Mouse (Mus musculus) megakaryocyte-erythroid progenitor cell, adult 5-6 weeks (primary cell): ENCODE results near the gene Ccdc134. TPM values are rescaled to one million over a fixed set of nuclear protein-coding genes. Genes with fewer than 3 reads are reported as not detected.

Experiments used
- ATAC-seq: replicated peaks from 2 replicates; pipeline ENCODE4 v1.8.0; 2016; ENCODE audit warnings: mild to moderate bottlenecking, inconsistent platforms; ENCODE audit not compliant: severe bottlenecking, poor library complexity, low FRiP score, low TSS enrichment
- total RNA-seq, 2 experiments: library from RNA; stranded (forward) in 1 of 2; stranded (reverse) in 1 of 2; fragments of 200-1000, 215-1000 nt in 1 of 2; fragments of >200 nt in 1 of 2; fragmentation: Nextera tagmentation in 1 of 2; gene quantifications; 2 replicates each; pipeline ENCODE4 v1.2.3; 2014 to 2017

Gene Ccdc134
- total RNA-seq, 2 experiments from 2014 or later: 11.8 to 14.3 TPM

GRCm38 (mm10) chr15:82166240-82167100, 38.7 kb downstream of the Ccdc134 start:
- ATAC-seq: peak; percentile 55

DNA sequence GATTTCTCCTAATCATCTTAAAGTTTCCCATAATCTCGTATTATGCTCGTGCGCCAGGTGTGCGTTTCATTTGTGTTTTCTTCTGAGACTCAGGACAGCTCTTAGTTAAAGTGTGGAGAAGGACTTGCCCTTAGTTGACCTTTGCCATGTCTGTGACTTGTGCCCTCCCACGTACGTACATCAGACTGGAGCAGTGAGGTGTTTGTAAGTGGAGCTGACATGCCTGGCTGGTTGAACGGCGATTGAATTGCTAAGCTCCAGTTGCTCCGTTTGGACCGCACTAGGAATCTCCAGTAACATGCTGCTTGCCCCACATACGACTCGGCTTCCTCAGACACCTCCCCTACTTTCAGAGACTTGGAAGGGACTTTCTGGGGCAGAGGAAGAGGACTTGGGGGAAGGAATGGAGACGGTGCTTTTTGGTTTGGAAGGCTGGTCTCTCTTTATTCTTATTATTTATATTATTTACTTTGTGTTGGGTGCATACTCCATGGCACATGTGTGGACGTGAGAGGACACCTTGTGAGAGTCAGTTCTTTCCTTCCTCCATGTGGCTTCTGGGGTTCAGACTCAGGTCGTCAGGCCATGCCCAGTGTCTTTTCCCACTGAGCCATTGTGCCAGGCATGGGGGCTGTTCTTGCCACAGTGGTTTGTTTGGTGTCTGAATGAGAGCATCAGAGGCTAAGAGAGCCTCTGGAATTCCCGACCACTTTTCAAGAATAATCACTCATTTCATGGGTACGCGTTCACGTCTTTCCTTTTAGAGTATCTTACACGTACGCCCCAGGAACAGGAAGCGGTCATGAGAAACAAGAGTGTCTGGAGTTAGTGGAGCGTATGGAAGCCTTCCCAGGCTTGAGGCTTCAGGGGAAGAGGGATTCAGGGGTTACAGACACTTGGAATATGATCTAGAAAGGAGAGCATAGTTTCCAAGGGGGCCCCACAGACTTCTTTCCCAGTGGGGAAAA, 39.8 kb downstream of the Ccdc134 start:
- ATAC-seq: no peak

DNA sequence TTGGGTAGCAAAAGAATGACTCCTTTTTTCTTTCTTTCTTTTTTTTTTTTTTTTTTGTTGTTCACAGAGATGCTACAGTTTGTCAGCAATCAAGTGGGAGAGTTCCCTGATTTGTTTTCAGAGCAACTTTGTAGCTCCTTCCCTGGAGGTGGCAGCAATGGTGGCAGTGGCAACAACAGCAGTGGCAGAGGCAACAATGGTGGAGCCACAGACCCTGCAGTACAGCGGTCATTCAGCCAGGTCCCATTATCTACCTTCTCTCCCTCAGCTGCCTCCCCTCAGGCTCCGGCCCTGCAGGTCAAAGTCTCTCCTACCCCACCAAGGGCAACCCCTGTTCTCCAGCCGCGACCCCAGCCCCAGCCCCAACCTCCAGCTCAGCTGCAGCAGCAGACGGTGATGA, 41.9 kb downstream of the Ccdc134 start:
- ATAC-seq: no peak

DNA sequence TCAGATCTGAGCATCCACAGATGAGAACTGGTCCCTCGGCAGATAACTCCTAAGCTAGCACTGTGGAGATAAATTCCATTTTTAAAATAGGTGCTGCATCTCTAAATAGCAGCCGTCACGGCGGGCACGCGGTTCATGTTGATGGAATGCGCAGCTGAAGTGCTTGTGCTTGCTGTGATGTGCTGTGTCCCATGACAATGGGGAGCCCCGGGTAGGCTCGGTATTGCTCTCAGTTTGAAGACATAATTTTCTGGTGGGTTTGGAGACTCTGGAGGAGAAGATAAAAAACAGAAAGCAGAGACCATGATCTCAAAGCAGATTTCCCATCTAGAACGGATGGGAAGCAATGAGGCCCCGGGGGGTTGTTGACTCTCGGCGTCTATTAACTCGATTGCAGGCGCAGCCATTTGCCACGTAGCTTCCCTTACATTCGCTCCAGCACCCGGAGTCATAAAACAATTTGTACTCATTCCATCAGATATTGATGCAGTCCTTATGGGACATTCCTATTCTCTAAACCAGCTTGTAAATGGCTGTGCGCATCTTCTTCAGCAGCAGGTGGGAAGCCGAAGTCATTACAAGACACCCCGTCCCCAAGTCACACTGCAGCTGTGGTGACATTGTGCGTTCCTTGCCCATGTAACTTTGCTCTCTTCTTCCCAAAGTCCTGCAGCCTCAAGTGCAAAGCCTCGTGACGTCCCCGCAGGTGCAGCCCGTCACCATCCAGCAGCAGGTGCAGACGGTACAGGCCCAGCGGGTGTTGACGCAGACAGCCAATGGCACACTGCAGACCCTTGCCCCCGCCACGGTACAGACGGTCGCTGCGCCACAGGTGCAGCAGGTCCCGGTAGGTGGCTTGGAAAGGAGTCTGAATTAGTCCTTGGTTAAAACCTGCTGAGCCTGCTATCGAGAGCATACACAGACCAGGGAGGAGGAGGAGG, 43.0 kb downstream of the Ccdc134 start:
- ATAC-seq: no peak

GRCm38 (mm10) chr15:82172648-82173047, 44.9 kb downstream of the Ccdc134 start:
- no peak for ATAC-seq

- ATAC-seq: no peak
Measured at GRCm38 (mm10) chr15:82175091-82175490, 47.4 kb downstream of the Ccdc134 start.

GRCm38 (mm10) chr15:82177743-82178290, 50.1 kb downstream of the Ccdc134 start:
- no peak for ATAC-seq

DNA sequence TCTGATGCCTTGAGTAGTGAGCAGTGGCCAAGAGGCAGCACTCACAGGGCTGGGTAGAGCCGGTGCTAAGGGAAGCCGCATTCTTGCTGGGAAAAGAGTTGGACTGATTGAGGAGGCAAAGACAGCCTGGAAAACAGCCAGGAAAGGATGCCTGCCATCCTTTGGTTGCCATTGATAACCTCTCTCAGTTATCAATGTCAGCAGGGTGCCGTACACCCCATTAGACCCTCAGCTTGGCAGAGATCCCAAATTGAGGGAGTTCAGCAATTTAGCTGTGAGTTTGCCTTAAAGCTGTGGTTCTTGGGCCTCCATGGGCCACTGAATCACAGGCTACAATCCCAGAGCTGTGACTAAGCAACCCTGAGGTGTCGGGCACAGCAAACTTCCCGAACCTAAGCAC, 53.4 kb downstream of the Ccdc134 start:
- ATAC-seq: peak; percentile 40

- ATAC-seq: no peak
Measured at GRCm38 (mm10) chr15:82182311-82182710, 54.6 kb downstream of the Ccdc134 start.

GRCm38 (mm10) chr15:82183596-82183995, 55.9 kb downstream of the Ccdc134 start:
- no peak for ATAC-seq

GRCm38 (mm10) chr15:82184183-82184582, 56.5 kb downstream of the Ccdc134 start:
- peak; percentile 28; the same call in 1 of the 2 replicates for ATAC-seq

- no peak for ATAC-seq
Measured at GRCm38 (mm10) chr15:82184656-82185055, 56.9 kb downstream of the Ccdc134 start.

DNA sequence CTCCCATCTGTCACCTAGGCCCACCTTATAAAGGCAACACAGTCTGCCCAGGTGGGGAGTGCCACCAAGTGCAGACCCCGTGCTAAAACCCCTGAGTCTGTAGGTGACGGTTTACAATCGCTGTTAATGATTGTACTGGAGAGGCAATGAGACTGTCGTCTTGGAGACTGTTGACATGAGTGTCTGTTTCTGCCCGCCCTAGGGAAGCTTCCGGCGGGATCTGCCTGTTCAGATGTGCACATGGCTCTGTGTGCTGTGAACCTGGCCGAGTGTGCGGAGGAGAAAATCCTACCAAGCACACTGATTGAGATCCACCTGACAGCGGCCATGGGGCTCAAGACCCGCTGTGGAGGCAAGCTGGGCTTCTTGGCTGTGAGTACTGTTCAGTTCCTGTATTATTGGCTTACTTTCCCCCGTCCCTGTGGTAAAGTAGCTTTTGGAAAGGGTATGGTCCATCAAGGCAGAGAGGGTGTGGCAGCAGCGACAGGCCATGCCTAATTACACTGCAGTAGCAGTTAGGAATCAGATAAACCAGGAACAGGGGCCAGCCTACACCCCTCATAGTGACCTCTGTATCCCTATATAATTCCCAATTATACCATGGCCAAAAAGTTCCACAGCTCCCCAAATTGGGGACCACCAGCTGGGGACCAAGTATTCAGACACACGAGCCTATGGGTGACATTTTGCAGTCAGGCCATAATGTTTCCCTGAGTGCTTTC, 57.5 kb downstream of the Ccdc134 start:
- no peak for ATAC-seq

DNA sequence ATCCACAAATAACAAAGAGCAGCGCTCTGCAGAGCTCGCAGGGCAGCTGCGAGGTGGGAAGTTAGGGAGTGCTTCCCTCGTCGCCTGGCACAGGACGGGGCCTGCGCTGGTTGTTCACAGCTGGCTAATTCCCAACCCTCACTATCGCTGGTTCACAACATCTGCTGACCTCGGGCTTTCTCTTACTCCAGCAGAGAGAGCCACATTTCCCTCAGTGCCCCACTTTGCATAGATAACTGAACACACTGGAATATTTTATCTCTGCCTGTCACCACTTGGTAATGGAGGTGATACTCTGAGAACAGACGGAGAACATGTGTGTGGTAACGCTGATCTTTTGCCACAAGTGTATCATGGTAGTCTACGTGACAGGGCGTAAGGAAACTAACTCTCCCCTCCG, 58.4 kb downstream of the Ccdc134 start:
- ATAC-seq: peak; percentile 86

GRCm38 (mm10) chr15:82186931-82187330, 59.2 kb downstream of the Ccdc134 start:
- peak; percentile 33; the same call in 1 of the 2 replicates for ATAC-seq

GRCm38 (mm10) chr15:82187401-82187800, 59.7 kb downstream of the Ccdc134 start:
- ATAC-seq: no peak

DNA sequence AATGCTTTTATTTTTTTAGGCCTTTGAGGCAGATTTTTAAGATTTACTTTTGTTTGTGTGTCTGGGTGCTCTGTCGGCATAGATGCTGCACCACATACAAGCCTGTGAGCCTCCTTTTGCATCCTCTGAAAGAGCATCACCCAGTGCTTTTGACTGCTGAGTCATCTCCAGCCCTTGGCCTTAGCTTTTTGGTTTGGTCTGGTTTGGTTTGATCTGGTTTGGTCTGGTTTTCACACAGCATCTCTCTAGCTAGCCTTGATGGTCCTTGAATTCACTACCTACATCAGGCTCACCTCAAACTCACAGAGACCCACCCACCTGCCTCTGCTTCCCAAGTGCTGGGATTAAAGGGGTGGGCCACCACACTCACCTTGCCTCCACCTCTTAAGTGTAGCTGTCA, 60.2 kb downstream of the Ccdc134 start:
- no peak for ATAC-seq
